Mouse (Mus musculus): Measurements from ENCODE around the gene Cep131. TPM values are rescaled to one million over a fixed set of nuclear protein-coding genes. Genes with fewer than 3 reads are reported as not detected.

Cep131 gene
- 2.9 to 9.1 TPM (median 8.3 TPM) in 3 replicates for total RNA-seq (2017)

DNA sequence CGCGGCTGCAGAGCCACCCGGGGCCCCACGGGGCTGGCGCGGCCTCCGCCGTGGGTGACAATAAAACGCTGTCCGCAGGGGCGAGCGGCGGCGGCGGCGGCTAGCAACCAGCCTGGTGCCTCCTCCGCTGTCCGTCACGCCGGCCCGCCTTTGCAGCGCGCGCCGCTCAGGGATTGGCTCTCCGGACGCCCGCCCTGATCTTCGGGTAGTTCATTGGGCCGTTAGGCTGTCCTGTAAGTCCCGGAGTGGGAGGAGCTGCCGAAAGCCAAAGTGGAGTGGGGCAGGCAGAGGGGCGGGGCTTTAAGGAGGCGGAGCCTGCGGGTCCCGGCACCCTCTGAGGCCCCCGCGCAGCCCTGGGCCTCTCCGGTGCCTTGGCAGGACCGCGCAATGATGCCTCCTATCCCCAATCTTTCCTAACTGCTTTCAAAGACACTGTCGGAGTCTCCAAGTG lies at the start of gene Cep131:
TSS of gene Cep131 (minus strand) at position 126 of the 451 bp plus-strand sequence.
- ATAC-seq (replicated peaks; ENCODE audit: insufficient number of reproducible peaks, low FRiP score, low TSS enrichment, poor library complexity, severe bottlenecking), result peak; percentile 98

DNA sequence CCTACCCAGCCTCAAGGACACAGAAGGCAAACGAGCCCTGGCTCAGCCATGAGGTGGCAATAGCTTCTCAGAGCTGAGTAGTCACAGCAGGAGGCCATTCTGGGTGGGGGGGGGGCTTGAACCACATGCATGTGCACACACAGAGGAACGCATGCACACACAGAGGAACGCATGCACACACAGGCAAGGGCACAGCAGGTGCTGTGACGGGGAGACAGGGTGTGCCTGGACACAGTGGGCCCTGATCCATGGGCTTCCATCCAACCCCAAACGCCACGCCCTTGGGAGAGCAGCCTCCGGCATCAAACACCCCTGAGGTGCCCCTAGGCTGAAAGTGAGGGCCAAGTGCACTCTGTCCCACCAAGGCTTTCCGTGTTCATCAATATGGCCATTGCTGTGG lies 49.6 kb upstream of the Cep131 start:
- ATAC-seq (replicated peaks; ENCODE audit: insufficient number of reproducible peaks, low FRiP score, low TSS enrichment, poor library complexity, severe bottlenecking), result no peak

DNA sequence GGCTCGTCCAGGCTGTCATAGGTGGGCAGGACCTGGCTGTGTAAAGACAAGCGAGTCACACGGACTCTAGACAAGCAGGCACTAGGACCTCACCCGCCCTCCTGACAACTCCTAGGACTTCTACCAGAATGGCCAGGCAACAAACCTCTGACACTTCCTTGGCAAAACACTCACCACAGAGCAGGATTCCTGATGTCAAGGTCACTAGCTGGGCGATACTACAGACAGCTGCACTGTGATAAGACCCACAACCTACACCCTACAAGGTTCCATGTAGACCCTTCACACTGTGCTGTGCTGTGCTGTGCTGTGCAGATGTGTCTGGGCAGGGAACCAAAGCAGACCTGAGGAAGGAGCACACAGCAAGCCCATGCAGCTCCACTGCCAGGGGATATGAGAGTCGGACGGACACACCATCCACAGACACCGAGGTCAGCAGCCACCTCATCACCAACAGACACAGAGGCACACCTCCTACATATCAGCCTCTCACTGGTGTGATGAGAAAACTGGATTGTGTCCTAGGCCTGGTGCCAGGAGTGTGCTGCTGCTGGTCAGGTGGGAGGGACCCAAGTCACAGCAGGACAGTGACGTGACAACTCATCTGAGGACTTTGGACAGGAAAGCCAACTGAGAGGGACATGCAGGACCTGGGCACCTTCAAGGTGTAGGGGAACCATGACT lies 48.4 kb upstream of the Cep131 start:
- no peak for ATAC-seq (replicated peaks; ENCODE audit: insufficient number of reproducible peaks, low FRiP score, low TSS enrichment, poor library complexity, severe bottlenecking)

DNA sequence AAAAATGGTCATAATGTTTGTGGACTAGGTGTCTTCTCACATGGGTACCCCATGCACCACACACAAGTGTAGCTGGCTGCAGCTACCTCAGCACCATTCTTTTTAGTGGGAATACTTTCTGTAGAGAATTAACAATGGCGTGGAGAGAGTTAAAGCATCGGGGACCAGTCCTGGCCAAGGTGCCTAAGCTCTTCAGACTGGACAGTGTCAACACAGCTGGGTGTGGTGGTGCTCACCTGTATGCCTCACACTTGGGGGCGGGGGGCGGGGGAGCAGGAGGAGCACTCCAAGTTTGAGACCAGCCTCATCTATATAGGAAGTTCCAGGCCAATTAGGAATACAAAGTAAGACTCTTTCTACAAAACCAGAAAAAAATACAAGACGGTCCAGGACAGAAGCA lies 47.5 kb upstream of the Cep131 start:
- ATAC-seq (replicated peaks; ENCODE audit: insufficient number of reproducible peaks, low FRiP score, low TSS enrichment, poor library complexity, severe bottlenecking), result no peak

DNA sequence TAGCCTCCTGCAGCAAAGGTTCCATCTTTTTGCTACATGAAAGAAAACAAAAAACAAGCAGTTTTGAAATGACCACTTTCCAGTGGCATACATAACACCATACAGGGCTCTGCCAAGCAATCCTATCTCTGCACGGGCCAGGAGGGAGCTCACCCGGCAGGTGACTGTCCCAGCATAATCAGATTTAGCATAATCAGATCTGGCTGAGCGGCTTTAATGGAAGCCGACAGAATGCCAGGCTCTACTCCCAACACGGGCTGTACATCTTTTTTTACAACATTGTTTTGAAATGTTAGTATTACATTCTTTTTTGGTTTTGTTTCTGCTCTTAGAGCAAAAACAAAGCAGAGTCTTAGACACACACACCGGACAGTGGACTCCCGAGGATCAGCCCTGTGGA lies 42.7 kb upstream of the Cep131 start:
- ATAC-seq (replicated peaks; ENCODE audit: insufficient number of reproducible peaks, low FRiP score, low TSS enrichment, poor library complexity, severe bottlenecking), result no peak

DNA sequence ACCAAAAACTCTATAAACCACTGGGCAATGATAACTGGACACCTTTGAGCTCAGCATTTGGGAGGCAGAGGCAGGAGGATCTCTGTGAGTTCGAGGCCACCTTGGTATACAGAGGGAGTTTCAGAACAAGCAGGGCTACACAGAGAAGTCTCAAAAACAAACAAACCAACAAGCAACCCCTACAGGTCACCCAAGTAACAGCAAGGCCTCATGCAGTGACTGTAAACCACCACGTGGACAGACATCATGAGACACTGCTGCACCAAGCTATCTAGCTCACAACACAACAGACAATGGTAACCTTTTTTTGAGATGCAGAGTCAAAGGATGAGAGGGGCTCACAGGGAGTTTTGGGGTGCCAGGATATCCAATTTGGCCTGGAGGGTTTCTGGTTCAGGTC lies 40.2 kb upstream of the Cep131 start:
- ATAC-seq (replicated peaks; ENCODE audit: insufficient number of reproducible peaks, low FRiP score, low TSS enrichment, poor library complexity, severe bottlenecking), result no peak

DNA sequence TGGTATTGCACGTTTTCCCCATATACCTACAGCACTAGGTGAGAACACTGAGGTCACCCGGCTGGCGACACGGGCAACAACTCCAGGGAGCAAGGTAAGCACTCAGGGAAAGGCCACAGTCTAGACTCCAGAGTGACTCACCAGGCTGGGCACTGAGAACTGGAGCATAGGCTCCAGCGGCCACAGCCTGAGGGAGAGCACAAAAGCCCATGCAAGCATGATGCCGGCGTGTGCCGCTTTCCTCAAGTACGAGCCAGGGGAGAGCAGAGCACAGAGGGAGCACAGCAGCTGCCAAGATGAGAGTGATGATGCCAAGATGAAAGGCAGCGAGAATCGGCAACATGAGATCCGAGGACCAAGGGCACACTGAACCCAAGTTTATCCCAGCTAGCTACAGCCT lies 35.5 kb upstream of the Cep131 start:
- no peak for ATAC-seq (replicated peaks; ENCODE audit: insufficient number of reproducible peaks, low FRiP score, low TSS enrichment, poor library complexity, severe bottlenecking)

DNA sequence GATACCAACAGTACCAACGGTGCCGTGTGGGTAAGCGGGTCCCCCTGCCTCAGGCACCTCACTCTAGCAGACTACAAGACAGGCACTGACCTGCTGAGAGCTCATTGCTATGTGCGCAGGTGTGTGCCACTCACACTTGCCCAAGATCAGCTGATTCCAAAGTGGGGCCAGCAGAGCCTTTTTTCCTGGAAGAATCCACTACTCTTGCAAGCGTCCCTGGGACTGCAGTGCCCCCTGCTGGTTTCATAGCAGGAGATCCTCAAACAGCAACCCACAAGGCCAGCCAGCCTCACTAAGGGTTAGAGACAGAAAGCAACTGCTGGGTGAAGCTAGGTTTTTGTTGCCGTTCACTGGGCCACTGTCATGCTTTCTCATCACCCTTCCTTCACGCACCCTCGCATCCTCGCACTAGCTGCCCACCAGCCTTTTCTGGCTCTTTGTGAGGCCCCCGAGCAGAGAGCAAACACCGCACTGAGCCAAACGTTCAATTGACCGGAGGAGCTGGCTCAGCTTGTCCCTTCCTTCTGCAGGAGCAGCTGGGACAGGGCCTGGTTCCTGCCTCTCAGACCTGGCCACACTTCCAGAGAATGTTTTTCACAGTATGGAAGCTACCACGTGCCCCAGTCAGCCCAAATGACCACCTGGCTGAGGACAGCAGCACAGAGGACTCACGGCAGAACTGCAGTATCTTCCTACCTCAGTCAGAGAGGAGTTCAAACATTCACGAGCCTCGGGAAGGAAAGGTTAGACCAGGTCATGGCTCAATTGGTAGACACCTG lies 34.2 kb upstream of the Cep131 start:
- no peak for ATAC-seq (replicated peaks; ENCODE audit: insufficient number of reproducible peaks, low FRiP score, low TSS enrichment, poor library complexity, severe bottlenecking)

DNA sequence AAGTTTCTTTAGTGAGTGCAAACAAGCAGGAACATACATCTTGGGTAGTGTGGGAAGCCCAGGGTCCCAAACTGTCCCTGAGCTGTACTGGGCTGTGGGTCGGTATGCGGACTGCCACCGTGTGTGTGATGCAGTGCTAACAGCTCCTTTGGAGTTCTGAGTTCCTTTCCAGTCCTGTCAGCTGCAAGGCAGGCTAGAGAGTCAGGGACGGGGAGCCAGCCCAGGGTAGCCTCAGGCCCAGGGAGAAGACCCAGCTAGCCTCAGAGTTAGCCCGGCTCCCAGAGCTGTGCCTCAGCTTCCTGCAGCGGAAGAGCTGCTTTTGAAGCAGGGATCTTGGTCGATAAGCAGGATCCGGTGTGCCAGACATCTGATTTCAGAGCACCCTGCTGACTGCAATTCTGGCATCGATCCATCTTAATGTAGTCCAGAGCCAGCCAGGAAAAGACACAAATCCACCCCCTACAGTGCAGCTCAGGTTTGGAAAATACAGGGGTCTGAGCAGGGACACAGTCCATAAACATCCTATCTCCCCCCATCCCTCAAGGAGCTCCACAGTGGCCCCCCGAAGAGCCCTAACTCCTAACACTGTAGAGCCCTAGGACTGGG lies 33.4 kb upstream of the Cep131 start:
- no peak for ATAC-seq (replicated peaks; ENCODE audit: insufficient number of reproducible peaks, low FRiP score, low TSS enrichment, poor library complexity, severe bottlenecking)

DNA sequence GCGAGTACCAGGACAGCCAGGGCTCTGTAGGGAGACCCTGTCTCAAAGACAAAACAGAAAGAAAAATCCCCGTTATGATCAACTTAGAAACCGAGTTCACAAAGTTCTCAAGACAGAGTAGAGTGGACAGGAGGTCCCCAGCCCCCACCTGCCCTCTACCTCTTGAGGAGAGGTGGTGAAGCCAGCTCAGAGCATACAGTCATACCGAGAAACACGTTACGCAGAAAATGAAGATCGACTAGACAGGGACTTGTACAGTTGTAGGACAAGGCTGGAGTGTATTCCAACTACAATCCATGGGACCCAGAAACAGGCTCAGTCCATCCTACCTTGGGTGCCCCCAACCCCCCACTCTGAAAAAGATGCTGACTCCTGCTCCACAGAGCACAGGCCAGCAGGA lies 32.5 kb upstream of the Cep131 start:
- no peak for ATAC-seq (replicated peaks; ENCODE audit: insufficient number of reproducible peaks, low FRiP score, low TSS enrichment, poor library complexity, severe bottlenecking)

DNA sequence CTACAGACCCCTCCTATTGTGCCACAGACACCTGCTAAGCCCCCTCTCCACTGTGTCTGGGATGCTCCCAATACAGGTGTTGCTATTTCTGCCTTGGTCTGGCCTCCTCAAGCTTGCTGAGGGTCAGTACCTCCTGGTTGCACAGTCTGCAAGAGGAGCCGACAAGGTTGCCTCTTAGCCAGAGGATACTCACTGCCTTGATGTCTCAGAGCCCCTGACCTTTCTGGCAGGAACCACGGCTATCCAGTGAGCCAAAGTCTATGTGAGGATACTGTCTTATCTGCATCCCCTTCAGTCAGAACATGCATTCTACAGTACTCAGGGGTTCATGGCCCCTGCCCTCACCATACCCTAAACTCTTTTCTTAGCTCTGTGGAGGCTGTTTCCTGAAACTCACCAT lies 31.0 kb upstream of the Cep131 start:
- no peak for ATAC-seq (replicated peaks; ENCODE audit: insufficient number of reproducible peaks, low FRiP score, low TSS enrichment, poor library complexity, severe bottlenecking)

DNA sequence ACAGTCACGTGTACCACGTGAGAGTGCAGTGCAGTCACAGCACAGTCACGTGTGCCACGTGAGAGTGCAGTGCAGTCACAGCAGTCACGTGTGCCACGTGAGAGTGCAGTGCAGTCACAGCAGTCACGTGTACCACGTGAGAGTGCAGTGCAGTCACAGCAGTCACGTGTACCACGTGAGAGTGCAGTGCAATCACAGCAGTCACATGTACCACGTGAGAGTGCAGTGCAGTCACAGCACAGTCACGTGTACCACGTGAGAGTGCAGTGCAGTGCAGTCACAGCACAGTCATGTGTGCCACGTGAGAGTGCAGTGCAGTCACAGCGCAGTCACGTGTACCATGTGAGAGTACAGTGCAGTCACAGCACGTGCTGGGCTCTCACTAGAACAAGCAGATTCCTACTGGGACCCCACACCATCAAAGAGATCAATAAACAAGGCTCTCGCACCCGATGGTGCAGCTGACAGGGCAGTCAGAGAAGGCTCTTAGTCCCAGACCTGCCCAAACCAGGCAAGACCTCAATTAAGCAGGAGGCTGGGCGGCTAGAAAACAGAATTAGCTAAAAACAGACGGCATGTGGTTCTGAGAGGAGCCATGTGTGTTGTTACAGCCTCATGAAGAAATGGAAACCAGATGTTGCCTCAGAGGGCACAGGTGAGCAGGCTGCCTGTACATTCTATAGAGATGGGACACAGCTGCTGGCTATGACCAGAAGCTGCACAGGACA lies 28.0 kb upstream of the Cep131 start:
- ATAC-seq (replicated peaks; ENCODE audit: insufficient number of reproducible peaks, low FRiP score, low TSS enrichment, poor library complexity, severe bottlenecking), result no peak

DNA sequence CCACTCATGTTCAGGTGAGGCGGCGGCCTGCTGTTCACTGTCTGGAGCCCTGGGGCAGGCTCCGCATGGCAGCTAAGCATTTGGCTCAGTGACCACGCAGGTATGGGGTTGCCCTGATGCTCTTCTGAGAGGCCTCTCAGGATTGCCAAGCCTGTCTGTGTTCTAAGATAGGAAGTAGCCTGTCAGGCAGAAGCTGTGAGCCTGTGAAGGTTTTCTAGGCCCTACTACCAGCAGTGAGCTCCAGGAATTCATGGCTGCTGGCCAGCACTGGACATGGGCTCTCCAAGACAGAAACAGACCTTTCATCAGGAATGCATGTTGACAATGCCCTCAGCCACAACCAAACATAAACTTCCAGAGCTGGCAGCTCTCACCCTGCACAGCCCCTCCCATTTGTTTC lies 25.5 kb upstream of the Cep131 start:
- no peak for ATAC-seq (replicated peaks; ENCODE audit: insufficient number of reproducible peaks, low FRiP score, low TSS enrichment, poor library complexity, severe bottlenecking)

DNA sequence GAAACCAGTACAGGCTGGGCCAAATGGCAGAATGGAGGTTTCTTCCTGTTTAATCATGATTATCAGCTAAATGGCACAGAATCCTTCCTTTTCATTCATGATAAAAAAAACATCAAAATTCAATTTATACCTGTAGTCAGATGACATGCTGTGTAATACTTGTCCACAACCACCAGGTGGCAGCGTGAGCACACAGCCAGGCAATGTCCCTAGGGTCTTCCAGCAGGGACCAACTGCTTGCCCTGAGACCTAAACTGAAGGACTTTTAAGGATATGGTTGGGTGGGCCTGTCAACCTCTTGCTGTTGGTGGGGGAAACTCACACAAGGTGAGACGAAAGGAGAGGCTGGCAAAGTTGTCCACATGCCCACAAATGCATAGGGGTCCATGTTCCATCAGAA lies 24.4 kb upstream of the Cep131 start:
- ATAC-seq (replicated peaks; ENCODE audit: insufficient number of reproducible peaks, low FRiP score, low TSS enrichment, poor library complexity, severe bottlenecking), result peak; percentile 44; the same call in 1 of the 2 replicates

DNA sequence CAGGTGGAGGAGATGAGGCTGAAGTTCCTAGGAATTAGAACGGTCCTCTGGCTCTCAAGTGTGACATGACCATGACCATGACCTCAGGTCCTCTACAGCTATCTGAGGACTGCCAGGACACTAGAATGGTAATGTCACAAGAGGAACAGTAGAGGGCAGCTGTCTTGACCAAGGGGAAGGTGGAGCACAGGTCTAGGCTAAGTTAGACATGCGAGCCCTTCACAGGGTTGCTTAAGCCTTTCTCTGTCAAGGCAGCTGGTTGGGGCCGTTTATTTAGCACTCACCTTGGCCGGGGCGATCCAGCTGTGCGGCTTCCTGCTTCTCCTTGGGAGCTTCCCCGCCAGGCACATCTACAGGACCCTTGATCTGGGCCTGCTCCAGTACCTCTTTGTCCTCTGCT lies 23.9 kb upstream of the Cep131 start:
- ATAC-seq (replicated peaks; ENCODE audit: insufficient number of reproducible peaks, low FRiP score, low TSS enrichment, poor library complexity, severe bottlenecking), result no peak

DNA sequence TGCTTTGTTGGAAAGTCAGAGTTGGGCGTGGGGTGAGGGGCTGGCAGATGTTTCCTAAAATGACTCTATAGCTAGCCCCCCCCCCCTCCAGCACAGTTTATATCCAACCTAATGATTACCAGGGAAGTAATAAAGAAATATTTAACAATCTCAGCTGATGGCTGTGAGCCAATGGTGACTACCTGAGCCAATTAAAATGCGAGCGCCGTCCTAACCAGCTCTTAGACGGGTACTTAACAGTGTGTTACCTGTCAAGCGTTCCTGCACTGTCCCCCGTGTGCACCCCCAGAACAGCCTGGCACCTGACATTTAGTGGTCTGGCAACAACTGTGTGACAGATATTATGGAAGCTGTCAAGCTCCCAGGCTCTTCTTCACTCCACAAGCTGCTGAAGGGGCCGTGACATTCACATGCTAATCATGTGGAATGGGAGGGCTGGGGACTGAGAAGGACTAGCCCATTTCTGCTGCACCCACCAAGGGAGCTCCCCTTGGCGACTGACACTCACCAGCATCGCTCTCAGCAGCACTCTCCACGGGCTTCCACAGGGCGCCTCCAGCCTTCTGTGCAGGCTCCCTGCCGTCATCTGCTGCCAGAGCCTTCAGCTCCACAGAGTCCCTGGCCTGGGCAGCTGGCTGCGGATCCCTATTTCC lies 23.1 kb upstream of the Cep131 start:
- no peak for ATAC-seq (replicated peaks; ENCODE audit: insufficient number of reproducible peaks, low FRiP score, low TSS enrichment, poor library complexity, severe bottlenecking)

DNA sequence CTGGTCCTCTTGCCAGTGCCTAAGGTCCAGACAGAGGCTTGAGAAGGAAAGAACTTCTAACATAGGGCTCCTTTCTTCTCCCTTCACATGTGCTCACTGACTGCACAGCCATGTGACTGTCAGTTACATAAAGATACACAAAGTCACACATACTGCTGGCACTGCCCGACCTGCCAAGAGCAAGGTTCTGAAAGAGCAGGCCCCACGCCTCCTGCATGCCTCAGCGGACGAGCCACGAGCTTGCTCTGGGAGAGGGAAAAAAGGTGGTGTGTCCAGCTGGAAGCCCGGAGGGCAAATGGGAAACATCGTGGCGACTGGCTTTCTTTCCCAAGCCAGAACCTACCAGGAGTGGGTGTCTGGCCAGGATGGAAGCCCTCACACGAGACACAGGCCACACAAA lies 21.2 kb upstream of the Cep131 start:
- no peak for ATAC-seq (replicated peaks; ENCODE audit: insufficient number of reproducible peaks, low FRiP score, low TSS enrichment, poor library complexity, severe bottlenecking)

DNA sequence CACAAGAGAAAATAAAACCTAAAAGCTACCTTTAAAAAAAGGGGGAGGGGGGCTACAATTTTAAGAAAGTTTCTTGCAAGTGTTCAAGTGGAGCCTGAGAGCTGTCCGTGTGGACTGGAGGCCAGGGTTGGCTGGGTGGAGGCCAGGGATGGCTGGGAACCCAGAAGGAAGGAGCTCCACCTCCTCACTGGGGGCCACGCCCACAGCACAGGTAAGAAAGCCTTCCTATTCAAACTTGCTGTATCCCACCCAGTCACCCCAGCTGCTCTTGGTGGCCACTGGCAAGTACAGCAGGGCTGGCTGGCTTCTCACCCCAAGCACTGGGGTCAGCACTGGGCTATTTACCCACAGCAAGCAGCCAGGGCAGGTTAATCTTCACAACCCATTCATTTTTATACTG lies 20.4 kb upstream of the Cep131 start:
- ATAC-seq (replicated peaks; ENCODE audit: insufficient number of reproducible peaks, low FRiP score, low TSS enrichment, poor library complexity, severe bottlenecking), result no peak

Measured in monocyte, adult 5-6 weeks (primary cell).